Mouse (Mus musculus) neural tube, embryonic 13.5 days (tissue): ENCODE measurements around the gene Ttpal. TPM values are rescaled to one million over a fixed set of nuclear protein-coding genes. Genes with fewer than 3 reads are reported as not detected.

ENCODE experiments used
- ATAC-seq: fragments of 200-750 bp; cut with Nextera tagmentation; 2 replicates; pipeline ENCODE4 v1.8.0; 2017; ENCODE audit warnings: low read depth, mild to moderate bottlenecking, moderate TSS enrichment, moderate library complexity
- H3K27ac ChIP-seq: fragments of 300-500 bp; sonication (generic); replicated peaks from 2 replicates; pipeline ENCODE4 v1.5.1; 2015; ENCODE audit warnings: moderate library complexity, mild to moderate bottlenecking, inconsistent platforms
- H3K27me3 ChIP-seq: fragments of 300-500 bp; sonication (generic); 2 replicates; pipeline ENCODE4 v1.6.1; 2015; ENCODE audit warnings: mild to moderate bottlenecking, inconsistent platforms
- H3K36me3 ChIP-seq: fragments of 300-500 bp; sonication (generic); 2 replicates; pipeline ENCODE4 v1.6.1; 2015; ENCODE audit warnings: mild to moderate bottlenecking, inconsistent platforms
- H3K4me1 ChIP-seq: fragments of 300-500 bp; sonication (generic); replicated peaks from 2 replicates; pipeline ENCODE4 v1.6.1; 2015; ENCODE audit warnings: inconsistent platforms
- H3K4me2 ChIP-seq: fragments of 300-500 bp; sonication (generic); 2 replicates; pipeline ENCODE4 v1.6.1; 2015; ENCODE audit warnings: inconsistent platforms, mild to moderate bottlenecking, moderate library complexity
- H3K4me3 ChIP-seq: fragments of 300-500 bp; sonication (generic); 2 replicates; pipeline ENCODE4 v1.5.1; 2015; ENCODE audit warnings: mild to moderate bottlenecking, inconsistent platforms
- H3K9ac ChIP-seq: fragments of 300-500 bp; sonication (generic); 2 replicates; pipeline ENCODE4 v1.6.1; 2015; ENCODE audit warnings: moderate library complexity, mild to moderate bottlenecking, inconsistent platforms
- H3K9me3 ChIP-seq: fragments of 300-500 bp; sonication (generic); 2 replicates; pipeline ENCODE4 v1.6.1; 2016; ENCODE audit warnings: inconsistent platforms
- WGBS: fragments of 180-500 bp; shearing (Covaris S2); methylation state at CpG from one replicate; pipeline ENCODE4 v1.1.7; 2015; 5-methylcytosine and 5-hydroxymethylcytosine counted together
- polyA plus RNA-seq: library from polyadenylated mRNA; unstranded; fragments of >200 nt; fragmentation: Nextera tagmentation; extraction: Ambion mirVana; gene quantifications from 2 replicates; pipeline ENCODE4 v1.2.1, GENCODE M21; 2015

The Ttpal gene
- polyA plus RNA-seq, 1 experiment from 2014 or later, result 39.2 TPM

DNA sequence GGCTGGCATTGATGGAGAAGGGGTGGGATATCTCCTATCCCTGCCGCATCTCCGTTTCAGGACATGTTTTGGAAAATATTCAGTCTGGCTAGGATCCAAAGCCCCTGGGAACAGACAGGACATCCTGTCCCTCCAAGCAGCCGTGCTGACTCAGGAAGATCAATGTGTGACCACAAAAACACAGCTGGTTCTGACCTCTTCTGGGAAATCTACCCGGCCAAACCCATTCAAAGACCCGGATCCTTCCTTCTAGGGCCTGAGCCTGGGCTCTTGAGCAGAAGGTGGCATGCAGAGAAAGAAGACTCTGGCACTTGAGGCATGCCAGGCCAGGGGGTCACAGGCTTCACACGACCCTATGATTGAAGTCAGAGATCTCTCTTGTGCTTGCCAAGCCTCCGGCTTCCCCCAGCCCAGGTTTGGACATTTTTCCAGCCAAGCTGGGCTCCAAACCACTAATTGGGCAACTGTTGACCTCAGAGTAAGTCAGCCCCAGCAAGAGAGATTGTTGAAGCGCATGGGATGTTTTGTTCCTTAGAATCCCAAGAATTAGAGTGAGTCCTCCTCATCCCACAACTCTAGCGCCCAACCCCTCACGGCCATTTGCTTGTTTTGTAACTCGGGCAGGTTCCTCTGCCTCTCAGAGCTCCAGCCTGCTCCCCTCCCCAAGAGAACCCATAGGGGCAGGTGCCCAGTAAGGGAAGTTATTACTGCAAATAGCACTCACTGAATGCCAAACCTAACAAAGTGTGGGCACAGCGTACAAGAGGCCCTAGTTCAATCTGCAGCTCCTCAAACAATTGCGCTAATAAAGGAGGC lies 5.8 kb upstream of the Ttpal start:
- Histone ChIP-seq H3K9me3 (no peaks in the 10 kb centered on the region), H3K4me1 (no peaks in the 10 kb centered on the region), H3K9ac (no peak overlapping the region), H3K4me3 (no peak overlapping the region), H3K4me2 (no peak overlapping the region), H3K36me3 (no peaks in the 10 kb centered on the region), H3K27ac (peak overlapping the region; percentile 54; the same call in 1 of the 2 replicates), H3K27me3 (no peaks in the 10 kb centered on the region)
- ATAC-seq, result no peak
- WGBS, result 74% methylated on average over 13 of the region's 13 CpGs

DNA sequence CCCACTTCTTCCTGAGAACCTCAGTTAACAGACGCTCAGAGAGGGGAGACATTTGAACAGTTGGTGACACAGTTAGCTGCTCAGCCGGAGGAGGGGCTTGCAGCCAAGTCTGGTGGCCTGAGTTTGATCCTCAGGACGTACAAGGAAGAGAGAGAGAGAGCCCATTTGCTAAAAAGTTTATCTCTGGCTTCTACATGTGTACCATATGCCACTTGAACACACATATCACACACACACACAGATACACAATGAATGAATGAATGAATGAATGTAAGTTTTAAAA lies 5.3 kb upstream of the Ttpal start:
- H3K36me3 ChIP-seq, result no peaks in the 10 kb centered on the region
- H3K4me2 ChIP-seq, result no peak overlapping the region
- no peak overlapping the region for H3K27ac ChIP-seq
- no peaks in the 10 kb centered on the region for H3K9me3 ChIP-seq
- no peak for ATAC-seq
- peaks cover 3% of the 10 kb centered on the region for H3K4me1 ChIP-seq
- H3K4me3 ChIP-seq, result no peak overlapping the region
- H3K27me3 ChIP-seq, result no peaks in the 10 kb centered on the region
- H3K9ac ChIP-seq, result no peak overlapping the region
- 63% methylated on average over 3 of the region's 3 CpGs for WGBS

DNA sequence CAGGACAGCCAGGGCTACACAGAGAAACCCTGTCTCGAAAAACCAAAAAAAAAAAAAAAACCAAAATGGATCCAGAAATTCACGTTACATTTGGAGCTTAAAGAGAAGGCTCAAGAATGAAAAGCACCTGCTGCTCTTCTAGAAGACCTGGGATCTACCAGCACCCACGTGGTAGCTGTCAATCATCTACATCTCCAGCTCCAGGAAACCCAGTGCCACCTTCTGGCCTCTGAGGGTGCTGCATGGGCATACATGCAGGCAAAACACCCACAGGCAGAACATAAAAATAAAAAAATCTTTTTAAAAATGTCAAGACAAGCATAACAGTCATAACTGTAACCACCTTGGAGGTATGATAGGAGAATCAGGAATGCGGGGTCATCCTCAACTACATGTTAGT lies 4.5 kb upstream of the Ttpal start:
- Histone ChIP-seq H3K27ac (no peak overlapping the region), H3K4me1 (peaks cover 6% of the 10 kb centered on the region), H3K4me3 (no peak overlapping the region), H3K9ac (no peak overlapping the region), H3K4me2 (no peak overlapping the region), H3K27me3 (no peaks in the 10 kb centered on the region), H3K36me3 (no peaks in the 10 kb centered on the region), H3K9me3 (no peaks in the 10 kb centered on the region)
- WGBS, result 56% methylated on average over 4 of the region's 4 CpGs
- no peak for ATAC-seq

DNA sequence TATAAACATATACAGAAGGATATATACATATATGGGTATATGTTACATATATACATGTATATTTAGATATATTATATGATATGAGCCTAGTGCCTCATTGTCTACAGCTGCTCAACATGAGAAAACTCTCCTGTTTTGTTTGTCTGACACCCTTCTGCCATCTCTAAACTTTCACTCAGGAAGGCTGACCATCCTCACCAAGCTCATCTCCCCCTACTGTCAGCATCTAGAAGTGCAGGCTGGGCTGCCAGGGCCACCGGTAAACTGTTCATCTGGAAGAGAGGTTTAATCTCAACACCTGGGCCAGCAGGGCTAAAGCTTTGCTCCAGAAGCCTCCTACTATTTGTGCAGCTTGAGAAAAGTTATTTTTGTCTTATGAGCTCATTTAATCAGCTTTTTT lies 2.9 kb upstream of the Ttpal start:
- Histone ChIP-seq H3K4me3 (no peak overlapping the region), H3K36me3 (no peaks in the 10 kb centered on the region), H3K4me1 (peaks cover 18% of the 10 kb centered on the region), H3K4me2 (no peak overlapping the region), H3K27me3 (no peaks in the 10 kb centered on the region), H3K9ac (no peak overlapping the region), H3K9me3 (no peaks in the 10 kb centered on the region), H3K27ac (no peak overlapping the region)
- WGBS, result 0% methylated on average over 1 of the region's 1 CpGs
- no peak for ATAC-seq

DNA sequence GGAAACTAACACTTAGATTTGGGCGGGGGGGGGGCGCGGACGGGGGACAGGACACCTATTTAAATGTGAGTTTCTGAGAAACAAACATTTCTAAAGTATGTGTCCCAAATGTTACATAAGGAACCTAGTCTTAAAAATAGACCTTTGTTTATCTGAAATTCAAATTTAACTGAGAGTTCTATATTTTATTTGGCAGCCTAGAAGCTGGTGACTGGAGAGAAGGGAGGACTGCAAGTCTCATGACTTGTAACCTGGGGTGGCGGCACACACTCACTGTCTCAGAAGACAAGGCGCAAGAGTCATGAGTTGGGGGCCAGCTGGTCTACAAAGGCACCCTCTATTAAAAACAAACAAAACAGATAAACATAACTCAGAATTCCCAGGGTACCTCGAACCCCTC lies 1.0 kb upstream of the Ttpal start:
- Histone ChIP-seq H3K9ac (no peak overlapping the region), H3K4me2 (no peak overlapping the region), H3K4me1 (peaks cover 18% of the 10 kb centered on the region), H3K36me3 (no peaks in the 10 kb centered on the region), H3K9me3 (no peaks in the 10 kb centered on the region), H3K27ac (no peak overlapping the region), H3K4me3 (no peak overlapping the region), H3K27me3 (no peaks in the 10 kb centered on the region)
- 89% methylated on average over 7 of the region's 7 CpGs for WGBS
- no peak for ATAC-seq

DNA sequence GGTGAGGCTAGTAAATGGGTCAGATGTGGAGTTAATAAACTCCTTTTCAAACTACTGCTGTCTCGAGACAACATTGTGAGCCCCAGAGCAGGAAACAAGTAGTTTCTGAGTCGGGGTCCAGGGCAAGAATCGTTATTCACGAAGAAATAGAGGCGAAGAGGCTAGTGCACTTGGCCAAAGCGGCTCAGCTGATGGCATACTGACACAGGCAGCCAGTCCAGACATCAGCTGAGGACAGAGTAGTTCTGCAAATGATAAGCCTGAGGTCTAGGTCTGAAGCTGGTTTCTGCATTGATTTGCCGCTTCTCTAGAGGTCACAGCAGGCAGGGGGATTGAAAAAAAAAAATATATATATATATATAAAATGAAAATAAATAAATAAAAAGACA lies 408 bp upstream of the Ttpal start:
- H3K9me3 ChIP-seq, result no peaks in the 10 kb centered on the region
- peak overlapping the region; percentile 86 for H3K4me3 ChIP-seq
- H3K27me3 ChIP-seq, result no peaks in the 10 kb centered on the region
- WGBS, result 80% methylated on average over 7 of the region's 7 CpGs
- peaks cover 18% of the 10 kb centered on the region for H3K4me1 ChIP-seq
- H3K9ac ChIP-seq, result peak overlapping the region; percentile 93
- peak overlapping the region; percentile 95 for H3K4me2 ChIP-seq
- peak overlapping the region; percentile 54; the same call in 1 of the 2 replicates for H3K27ac ChIP-seq
- no peaks in the 10 kb centered on the region for H3K36me3 ChIP-seq
- no peak for ATAC-seq

DNA sequence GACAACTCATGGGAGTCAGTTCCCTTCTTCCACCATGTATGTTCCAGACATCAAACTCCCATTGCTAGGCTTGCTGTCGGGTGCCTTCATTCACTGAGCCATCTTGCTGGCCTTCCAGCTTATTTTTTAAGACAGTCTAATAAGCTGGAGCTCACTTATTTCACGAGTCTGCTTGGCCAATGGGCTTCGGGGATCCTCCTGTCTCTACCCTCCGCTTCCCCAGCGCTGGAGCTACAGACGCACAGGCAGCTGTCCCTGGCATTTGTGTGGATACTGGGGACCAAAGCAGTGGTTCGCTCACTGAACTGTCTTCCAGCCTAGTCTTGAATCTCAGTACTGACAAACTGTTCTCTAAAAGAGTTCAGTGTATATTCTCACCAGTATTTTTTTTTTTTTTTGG lies 4.0 kb downstream of the Ttpal start:
- ATAC-seq, result no peak
- Histone ChIP-seq H3K4me3 (no peak overlapping the region), H3K4me1 (peaks cover 18% of the 10 kb centered on the region), H3K9me3 (no peaks in the 10 kb centered on the region), H3K4me2 (no peak overlapping the region), H3K9ac (no peak overlapping the region), H3K27me3 (no peaks in the 10 kb centered on the region), H3K36me3 (peaks cover 29% of the 10 kb centered on the region), H3K27ac (no peak overlapping the region)
- 86% methylated on average over 7 of the region's 7 CpGs for WGBS

DNA sequence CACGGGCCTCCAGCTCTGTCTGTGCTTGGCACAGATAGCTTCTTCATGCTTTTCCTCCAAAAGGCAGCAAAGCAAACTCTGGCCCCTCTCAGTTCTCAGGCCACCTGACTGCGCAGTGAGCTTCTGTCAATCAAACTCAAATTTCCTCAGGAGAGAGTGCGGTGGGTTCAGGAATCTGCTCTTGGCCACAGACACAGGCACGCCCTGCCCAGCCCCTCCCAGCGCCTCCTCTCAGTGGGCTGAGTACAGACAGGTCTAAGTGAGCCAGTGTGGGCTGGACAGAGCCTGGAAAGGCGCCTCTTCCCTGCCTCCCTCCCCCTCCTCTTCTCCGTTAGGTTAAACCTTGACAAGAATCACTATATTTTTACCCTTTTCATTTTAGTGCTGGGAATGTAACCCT lies 5.9 kb downstream of the Ttpal start:
- Histone ChIP-seq H3K4me3 (no peak overlapping the region), H3K4me1 (peaks cover 9% of the 10 kb centered on the region), H3K9me3 (no peaks in the 10 kb centered on the region), H3K27ac (no peak overlapping the region), H3K4me2 (no peak overlapping the region), H3K27me3 (no peaks in the 10 kb centered on the region), H3K36me3 (peaks cover 47% of the 10 kb centered on the region), H3K9ac (no peak overlapping the region)
- ATAC-seq, result no peak
- WGBS, result 95% methylated on average over 7 of the region's 7 CpGs

DNA sequence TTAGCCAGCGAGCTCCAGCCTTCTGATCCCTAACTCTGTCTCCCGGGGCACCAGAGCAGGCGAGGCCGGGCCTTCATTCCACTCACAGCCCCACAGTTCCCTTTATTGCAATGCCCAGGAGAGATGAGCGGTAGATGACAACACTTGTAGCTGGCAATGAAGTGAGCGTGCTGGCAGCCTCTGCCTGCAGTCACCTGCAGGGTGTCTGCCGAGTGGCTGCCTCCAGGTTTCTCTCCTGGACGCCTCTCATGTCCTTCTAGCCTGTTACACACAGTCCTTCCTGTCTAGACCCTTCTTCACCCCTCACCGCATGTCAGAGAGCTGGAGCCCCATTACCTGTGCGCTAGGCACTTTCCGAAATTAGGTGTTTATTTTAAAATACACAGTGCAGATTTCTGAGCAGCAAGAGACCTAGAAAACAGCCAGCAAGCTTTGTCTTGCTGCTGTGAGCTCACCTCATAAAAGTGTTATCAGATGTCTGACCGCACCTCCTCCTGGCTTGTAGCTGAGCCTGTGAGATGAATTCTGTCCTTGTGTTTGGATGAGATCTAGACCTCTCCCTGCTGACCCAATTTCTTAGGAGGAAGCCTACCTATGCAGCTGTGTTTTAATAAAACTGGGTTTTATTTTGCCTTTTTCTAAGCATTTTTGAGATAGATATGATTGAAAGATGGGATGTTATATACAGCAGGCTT lies 7.3 kb downstream of the Ttpal start:
- Histone ChIP-seq H3K9me3 (no peaks in the 10 kb centered on the region), H3K27me3 (no peaks in the 10 kb centered on the region), H3K4me2 (no peak overlapping the region), H3K4me3 (no peak overlapping the region), H3K9ac (no peak overlapping the region), H3K4me1 (no peaks in the 10 kb centered on the region), H3K36me3 (peaks cover 62% of the 10 kb centered on the region), H3K27ac (no peak overlapping the region)
- ATAC-seq, result no peak
- 84% methylated on average over 12 of the region's 12 CpGs for WGBS

DNA sequence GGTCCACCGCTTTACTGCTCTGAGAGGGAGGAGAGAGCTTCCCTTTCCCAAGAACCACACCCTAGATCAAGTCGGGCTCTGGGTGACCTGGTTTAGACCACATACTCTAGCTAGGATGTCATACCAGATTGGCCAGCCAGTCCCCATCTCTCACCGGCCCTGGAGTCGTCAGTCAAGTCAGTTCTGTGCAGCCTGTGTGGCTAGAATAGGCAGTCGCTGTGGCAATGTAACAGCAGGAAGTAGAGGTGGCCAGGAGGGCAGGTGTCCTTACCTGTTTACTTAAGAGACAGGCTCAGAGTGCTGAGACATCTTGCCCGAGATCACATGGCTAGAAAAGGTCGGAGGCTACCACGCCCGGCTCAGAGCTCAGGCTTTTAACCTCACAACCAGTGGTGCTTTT lies 9.1 kb downstream of the Ttpal start:
- H3K4me1 ChIP-seq, result no peaks in the 10 kb centered on the region
- ATAC-seq, result no peak
- H3K9me3 ChIP-seq, result no peaks in the 10 kb centered on the region
- no peaks in the 10 kb centered on the region for H3K27me3 ChIP-seq
- 83% methylated on average over 9 of the region's 9 CpGs for WGBS
- H3K4me3 ChIP-seq, result no peak overlapping the region
- peaks cover 79% of the 10 kb centered on the region for H3K36me3 ChIP-seq
- H3K27ac ChIP-seq, result no peak overlapping the region
- no peak overlapping the region for H3K9ac ChIP-seq
- no peak overlapping the region for H3K4me2 ChIP-seq

DNA sequence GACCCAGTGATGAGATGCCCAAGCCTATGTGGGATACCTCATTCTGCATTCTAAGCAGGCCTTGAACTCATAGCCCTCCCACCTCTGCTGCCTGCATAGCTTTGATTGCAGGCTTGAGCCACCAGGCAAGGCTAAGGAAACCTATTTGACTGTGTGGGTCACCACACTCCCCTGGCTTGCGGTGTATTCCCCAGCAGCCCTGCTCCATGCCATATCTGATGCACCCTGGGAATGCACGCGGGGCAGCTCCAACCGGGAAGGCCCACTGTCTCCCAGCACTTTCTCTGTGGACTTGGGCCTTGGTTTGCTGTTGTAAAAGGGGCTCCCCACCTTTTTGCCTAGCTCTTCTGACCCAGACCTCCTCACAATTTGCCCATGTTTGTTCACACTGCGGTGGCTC lies 11.1 kb downstream of the Ttpal start:
- Histone ChIP-seq H3K4me1 (no peaks in the 10 kb centered on the region), H3K9me3 (no peaks in the 10 kb centered on the region), H3K9ac (no peak overlapping the region), H3K27me3 (no peaks in the 10 kb centered on the region), H3K27ac (no peak overlapping the region), H3K36me3 (peaks cover 88% of the 10 kb centered on the region), H3K4me2 (no peak overlapping the region), H3K4me3 (no peak overlapping the region)
- 93% methylated on average over 5 of the region's 5 CpGs for WGBS
- ATAC-seq, result no peak

DNA sequence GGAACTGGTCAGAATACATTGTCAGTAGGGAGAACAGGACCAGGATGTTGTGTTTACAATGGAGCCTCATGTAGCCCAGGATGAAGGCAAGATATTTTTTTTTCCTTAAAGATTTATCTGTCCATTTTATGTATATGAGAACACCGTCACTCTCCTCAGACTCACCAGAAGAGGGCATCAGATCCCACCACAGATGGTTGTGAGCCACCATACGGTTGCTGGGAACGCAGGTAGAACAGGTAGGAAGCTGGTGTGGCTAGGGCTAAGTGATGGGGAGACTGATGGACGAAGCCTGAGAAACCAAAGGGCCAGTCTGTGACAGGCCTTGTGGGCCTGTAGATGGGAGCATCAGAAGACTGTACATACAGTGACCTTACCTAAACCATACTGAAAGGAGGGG lies 11.9 kb downstream of the Ttpal start:
- Histone ChIP-seq H3K9ac (no peak overlapping the region), H3K27me3 (no peaks in the 10 kb centered on the region), H3K36me3 (peaks cover 95% of the 10 kb centered on the region), H3K4me2 (no peak overlapping the region), H3K9me3 (no peaks in the 10 kb centered on the region), H3K4me1 (no peaks in the 10 kb centered on the region), H3K4me3 (no peak overlapping the region), H3K27ac (no peak overlapping the region)
- WGBS, result 90% methylated on average over 4 of the region's 4 CpGs
- ATAC-seq, result no peak

DNA sequence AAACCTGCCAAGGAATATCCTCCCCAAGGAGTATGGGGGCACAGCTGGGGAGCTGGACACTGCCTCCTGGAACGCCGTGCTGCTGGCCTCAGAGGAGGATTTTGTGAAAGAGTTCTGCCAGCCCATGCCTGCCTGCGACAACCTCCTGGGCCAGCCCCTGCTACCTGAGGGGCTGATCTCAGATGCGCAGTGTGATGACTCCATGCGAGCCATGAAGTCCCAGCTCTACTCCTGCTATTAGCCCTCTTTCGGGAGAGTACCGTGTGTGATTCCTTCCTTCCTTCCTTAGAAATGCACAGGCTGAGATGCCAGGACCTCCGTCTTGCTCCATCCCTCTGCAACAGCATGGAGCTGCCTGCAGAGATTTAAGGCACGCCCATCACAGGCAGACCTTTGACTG lies 13.3 kb downstream of the Ttpal start:
- no peaks in the 10 kb centered on the region for H3K9me3 ChIP-seq
- H3K27ac ChIP-seq, result no peak overlapping the region
- H3K36me3 ChIP-seq, result peaks cover 100% of the 10 kb centered on the region
- H3K27me3 ChIP-seq, result no peaks in the 10 kb centered on the region
- ATAC-seq, result no peak
- H3K9ac ChIP-seq, result no peak overlapping the region
- 91% methylated on average over 9 of the region's 9 CpGs for WGBS
- H3K4me1 ChIP-seq, result no peaks in the 10 kb centered on the region
- no peak overlapping the region for H3K4me2 ChIP-seq
- no peak overlapping the region for H3K4me3 ChIP-seq
